Mouse (Mus musculus) neural tube, embryonic 11.5 days (tissue): ENCODE measurements around the gene Ube3b. TPM values are rescaled to one million over a fixed set of nuclear protein-coding genes. Genes with fewer than 3 reads are reported as not detected.

Experiments used
- ATAC-seq: fragments of 200-750 bp; cut with Nextera tagmentation; 2 replicates; pipeline ENCODE4 v1.8.0; 2017; ENCODE audit warnings: moderate number of reproducible peaks, mild to moderate bottlenecking, moderate TSS enrichment, moderate library complexity; ENCODE audit not compliant: insufficient read depth, low FRiP score, low TSS enrichment
- DNase-seq: peaks from one replicate; pipeline ENCODE4 v3.0.0-alpha.2; 2015; ENCODE audit warnings: low spot score
- H3K27ac ChIP-seq: fragments of 300-500 bp; sonication (generic); 2 replicates; pipeline ENCODE4 v1.5.1; 2014; ENCODE audit warnings: low read depth, mild to moderate bottlenecking, low read length
- H3K27me3 ChIP-seq: fragments of 300-500 bp; sonication (generic); 2 replicates; pipeline ENCODE4 v1.6.1; 2014; ENCODE audit warnings: mild to moderate bottlenecking, low read length, mixed read lengths; ENCODE audit not compliant: control insufficient read depth, insufficient read depth
- H3K36me3 ChIP-seq: fragments of 300-500 bp; sonication (generic); 2 replicates; pipeline ENCODE4 v1.6.1; 2014; ENCODE audit warnings: mild to moderate bottlenecking, low read length, moderate library complexity, mixed read lengths; ENCODE audit not compliant: control insufficient read depth, insufficient read depth
- H3K4me1 ChIP-seq: fragments of 300-500 bp; sonication (generic); 2 replicates; pipeline ENCODE4 v1.6.1; 2014; ENCODE audit warnings: low read length, mixed read lengths; ENCODE audit not compliant: control insufficient read depth, insufficient read depth
- H3K4me2 ChIP-seq: fragments of 300-500 bp; sonication (generic); 2 replicates; pipeline ENCODE4 v1.6.1; 2014; ENCODE audit warnings: low read depth, mild to moderate bottlenecking, moderate library complexity
- H3K4me3 ChIP-seq: fragments of 300-500 bp; sonication (generic); 2 replicates; pipeline ENCODE4 v1.5.1; 2014; ENCODE audit warnings: low read depth, low read length
- H3K9ac ChIP-seq: fragments of 300-500 bp; sonication (generic); 2 replicates; pipeline ENCODE4 v1.6.1; 2014; ENCODE audit warnings: mild to moderate bottlenecking, low read length
- H3K9me3 ChIP-seq: fragments of 300-500 bp; sonication (generic); 2 replicates; pipeline ENCODE4 v1.6.1; 2016; ENCODE audit warnings: low read length; ENCODE audit not compliant: control insufficient read depth
- WGBS: fragments of 180-500 bp; shearing (Covaris S2); extraction: QIAGEN DNeasy Blood & Tissue Kit; methylation state at CpG from one replicate; pipeline ENCODE4 v1.1.7; 2014; 5-methylcytosine and 5-hydroxymethylcytosine counted together
- polyA plus RNA-seq: library from polyadenylated mRNA; unstranded; fragments of >200 nt; fragmentation: Nextera tagmentation; extraction: Ambion mirVana; gene quantifications from 2 replicates; pipeline ENCODE4 v1.2.1, GENCODE M21; 2014

The Ube3b gene
- polyA plus RNA-seq, 1 experiment from 2014 or later = 60.5 TPM

DNA sequence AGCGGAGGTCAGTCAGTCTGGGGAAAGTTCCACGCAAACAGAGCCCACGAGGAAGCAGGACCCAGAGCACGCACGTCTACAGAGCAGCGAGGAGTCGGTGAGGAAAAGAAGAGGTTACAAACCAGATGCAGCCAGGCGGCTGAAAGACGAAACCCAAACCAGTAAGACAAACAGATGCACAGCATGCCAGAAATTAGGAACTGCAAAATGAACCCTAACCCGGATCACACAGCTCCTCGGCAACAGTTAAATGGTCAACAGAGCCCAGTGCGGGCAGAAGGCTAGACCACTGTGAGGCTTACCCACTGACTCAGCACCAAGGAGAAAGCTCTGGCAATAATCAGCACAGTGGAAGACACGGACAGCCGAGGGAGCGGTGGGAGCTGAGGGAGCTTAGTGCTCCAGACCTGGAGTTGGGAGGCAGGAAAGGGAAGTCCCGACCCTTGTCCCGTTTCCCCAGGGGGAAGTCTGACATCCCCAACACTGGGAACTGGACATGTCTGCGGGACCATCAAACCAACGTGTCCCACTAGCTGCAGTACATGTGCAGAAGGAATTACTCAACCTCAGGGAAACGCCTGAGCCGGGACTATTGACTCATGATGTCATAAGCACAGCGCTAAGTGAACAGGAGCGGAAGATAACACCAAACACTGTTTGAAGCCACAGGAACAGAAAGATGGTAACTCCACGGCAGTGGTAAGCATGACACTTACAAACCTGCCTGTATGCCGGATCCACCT, 8.5 kb upstream of the Ube3b start:
- 69% methylated on average over 25 of the region's 25 CpGs for WGBS
- no peaks in the 10 kb centered on the region for H3K27me3 ChIP-seq
- no peaks in the 10 kb centered on the region for H3K9me3 ChIP-seq
- DNase-seq (no peak), ATAC-seq (no peak)
- H3K36me3 ChIP-seq = peaks cover 22% of the 10 kb centered on the region
- H3K4me1 ChIP-seq = peaks cover 8% of the 10 kb centered on the region; the same call in 1 of the 2 replicates
- H3K4me2 ChIP-seq = no peak overlapping the region
- no peak overlapping the region for H3K9ac ChIP-seq
- no peak overlapping the region for H3K4me3 ChIP-seq
- no peak overlapping the region for H3K27ac ChIP-seq

DNA sequence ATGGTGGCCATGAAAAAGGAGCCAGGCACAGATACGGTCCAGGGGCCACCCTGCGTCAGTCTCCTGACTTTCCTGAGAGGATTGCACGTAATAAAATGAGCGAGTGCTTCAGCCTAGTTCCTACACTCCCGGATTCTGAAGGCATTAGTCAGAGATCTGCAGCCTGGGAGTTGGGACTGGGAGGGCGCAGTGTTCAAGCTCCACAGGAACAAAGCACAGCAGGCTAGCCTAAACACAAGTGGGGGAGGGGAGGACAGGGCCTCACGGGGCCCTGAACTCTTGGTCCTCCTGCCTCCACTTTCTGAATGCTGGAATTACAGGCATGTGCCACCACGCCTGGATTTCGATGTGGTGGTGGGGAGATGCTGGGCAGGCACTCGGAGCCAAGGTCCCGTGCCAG, 7.8 kb upstream of the Ube3b start:
- no peak for DNase-seq
- H3K27ac ChIP-seq = no peak overlapping the region
- no peaks in the 10 kb centered on the region for H3K27me3 ChIP-seq
- no peak for ATAC-seq
- WGBS = 37% methylated on average over 11 of the region's 11 CpGs
- H3K36me3 ChIP-seq = peaks cover 22% of the 10 kb centered on the region
- no peaks in the 10 kb centered on the region for H3K9me3 ChIP-seq
- H3K4me1 ChIP-seq = peaks cover 12% of the 10 kb centered on the region
- no peak overlapping the region for H3K4me3 ChIP-seq
- no peak overlapping the region for H3K9ac ChIP-seq
- H3K4me2 ChIP-seq = no peak overlapping the region

DNA sequence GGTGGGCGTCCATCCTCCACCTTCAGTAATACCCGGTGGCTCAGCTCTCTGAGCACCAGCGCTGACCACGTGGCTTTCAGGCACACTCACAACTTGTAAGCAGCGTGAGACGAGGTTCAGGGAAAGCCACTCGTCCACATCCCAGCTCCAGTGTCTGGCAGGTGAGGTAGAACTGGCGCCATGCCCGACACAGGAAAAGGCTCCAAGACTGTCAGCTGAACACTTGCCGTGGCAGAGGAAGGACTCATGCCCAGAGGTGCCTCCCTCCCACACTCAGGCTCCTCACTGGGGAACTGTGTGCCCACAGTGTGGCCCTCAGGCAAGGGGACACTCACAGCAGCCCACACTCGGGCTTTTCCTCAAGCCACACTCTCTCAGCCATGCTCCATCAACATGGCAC, 7.2 kb upstream of the Ube3b start:
- H3K9ac ChIP-seq = no peak overlapping the region
- H3K36me3 ChIP-seq = peaks cover 18% of the 10 kb centered on the region

DNA sequence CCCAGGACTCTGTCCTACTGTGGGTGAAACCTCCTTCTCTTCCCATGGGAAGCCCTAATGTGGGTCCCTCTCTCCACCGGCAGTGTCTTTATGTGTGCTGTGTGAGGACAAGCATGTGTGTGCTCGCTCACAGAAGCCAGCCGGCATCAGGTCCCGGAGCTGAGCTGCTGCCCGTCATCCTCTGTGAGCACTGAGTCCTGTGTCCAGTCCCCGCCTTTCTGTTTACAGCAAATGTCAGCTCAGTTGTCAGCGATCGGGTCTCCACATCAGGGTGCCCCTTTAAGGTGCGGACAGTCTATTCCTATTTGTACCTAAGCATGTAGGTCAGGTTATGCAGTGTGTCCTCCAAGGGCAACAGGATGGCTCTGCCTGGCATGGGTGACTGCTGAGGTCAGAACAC, 6.8 kb upstream of the Ube3b start:
- no peak overlapping the region for H3K27ac ChIP-seq

More for the DNA sequence above, 7.2 kb upstream of the Ube3b start:
- H3K9me3 ChIP-seq = no peaks in the 10 kb centered on the region
- no peak for ATAC-seq
- no peak overlapping the region for H3K4me2 ChIP-seq
- H3K27me3 ChIP-seq = no peaks in the 10 kb centered on the region
- no peak for DNase-seq
- WGBS = 76% methylated on average over 11 of the region's 11 CpGs
- H3K4me3 ChIP-seq = no peak overlapping the region
- H3K4me1 ChIP-seq = peaks cover 14% of the 10 kb centered on the region
- no peak overlapping the region for H3K27ac ChIP-seq

DNA sequence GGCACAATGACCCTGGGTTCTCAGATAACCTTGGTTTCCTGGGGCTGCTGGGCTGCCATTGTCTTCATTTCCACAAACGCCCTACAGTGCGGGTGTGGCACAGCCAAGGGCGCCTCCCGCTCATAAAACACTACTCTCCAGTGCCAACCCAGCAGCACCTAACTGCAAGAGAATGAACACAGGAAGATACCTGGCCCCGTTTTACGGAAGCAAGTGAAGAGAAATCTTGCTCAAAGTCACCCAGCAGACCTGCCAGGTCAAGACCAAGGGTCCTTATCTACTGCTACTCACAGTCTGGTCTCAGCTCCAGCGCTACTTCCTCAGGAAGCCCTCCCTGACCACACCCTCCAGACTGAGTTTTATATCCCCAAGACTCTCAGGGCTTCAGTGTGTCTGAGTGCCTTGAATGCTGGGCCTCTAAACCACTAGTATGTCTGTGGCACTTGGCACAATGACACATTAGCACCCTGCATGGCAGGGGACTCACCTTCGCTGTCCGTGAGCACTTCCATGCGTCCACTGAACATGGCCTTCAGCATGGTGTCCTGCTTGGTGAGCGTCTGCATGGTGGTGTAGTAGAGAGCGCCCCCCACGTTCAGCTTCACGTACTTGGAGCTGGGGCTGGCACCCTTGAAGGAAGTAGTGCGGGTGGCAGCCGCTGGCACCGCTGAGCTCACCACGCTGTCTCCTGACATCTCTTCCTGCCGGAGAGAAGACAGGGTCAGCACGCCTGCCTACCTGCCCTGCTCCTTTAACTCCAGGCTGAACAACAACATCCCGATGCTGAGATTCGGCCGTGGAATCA, 5.8 kb upstream of the Ube3b start:
- Histone ChIP-seq H3K9ac (no peak overlapping the region), H3K27me3 (no peaks in the 10 kb centered on the region), H3K9me3 (no peaks in the 10 kb centered on the region), H3K4me3 (no peak overlapping the region), H3K27ac (no peak overlapping the region), H3K36me3 (peaks cover 11% of the 10 kb centered on the region), H3K4me2 (no peak overlapping the region), H3K4me1 (peaks cover 22% of the 10 kb centered on the region)
- WGBS = 93% methylated on average over 23 of the region's 23 CpGs
- no peak for ATAC-seq
- DNase-seq = no peak

More for the DNA sequence above, 6.8 kb upstream of the Ube3b start:
- Histone ChIP-seq H3K36me3 (peaks cover 15% of the 10 kb centered on the region), H3K4me2 (no peak overlapping the region), H3K9ac (no peak overlapping the region), H3K4me3 (no peak overlapping the region), H3K9me3 (no peaks in the 10 kb centered on the region), H3K4me1 (peaks cover 14% of the 10 kb centered on the region), H3K27me3 (no peaks in the 10 kb centered on the region)
- ATAC-seq (no peak), DNase-seq (no peak)
- 92% methylated on average over 9 of the region's 9 CpGs for WGBS

DNA sequence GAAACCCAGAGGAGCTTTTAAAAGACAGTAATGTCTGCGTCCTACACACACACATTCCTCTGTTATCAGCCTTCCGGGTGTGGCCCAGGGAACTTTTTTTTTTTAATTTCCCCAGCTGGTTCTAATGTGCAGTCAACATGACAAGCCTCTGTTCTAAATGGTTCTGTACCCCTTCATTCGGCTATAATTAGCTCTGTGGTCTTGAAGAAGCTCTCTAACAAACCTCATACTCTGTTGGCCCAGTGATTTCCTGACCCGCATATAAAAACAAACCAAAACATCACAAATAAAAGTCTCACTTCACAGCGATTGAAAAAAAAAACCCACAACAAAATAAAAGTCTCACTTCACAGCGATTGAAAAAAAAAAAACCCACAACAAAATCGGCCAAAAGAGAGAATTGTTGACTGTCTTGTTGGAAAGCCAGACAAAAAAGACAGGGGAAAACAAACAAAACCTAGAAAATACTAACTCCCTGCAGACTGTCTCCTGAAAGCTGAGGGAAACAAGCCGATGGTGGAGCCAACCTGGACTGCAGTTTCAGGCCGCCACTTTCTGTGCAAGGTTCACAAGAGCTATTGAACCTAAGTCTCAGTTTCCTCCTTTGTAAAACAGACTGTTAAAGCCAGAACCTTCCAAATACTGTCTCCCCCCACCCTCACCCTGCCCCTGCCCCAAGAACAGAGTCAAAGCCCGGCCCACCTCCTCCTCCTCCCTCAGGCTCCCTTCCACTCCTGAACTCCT, 2.1 kb upstream of the Ube3b start:
- WGBS = 83% methylated on average over 10 of the region's 10 CpGs

DNA sequence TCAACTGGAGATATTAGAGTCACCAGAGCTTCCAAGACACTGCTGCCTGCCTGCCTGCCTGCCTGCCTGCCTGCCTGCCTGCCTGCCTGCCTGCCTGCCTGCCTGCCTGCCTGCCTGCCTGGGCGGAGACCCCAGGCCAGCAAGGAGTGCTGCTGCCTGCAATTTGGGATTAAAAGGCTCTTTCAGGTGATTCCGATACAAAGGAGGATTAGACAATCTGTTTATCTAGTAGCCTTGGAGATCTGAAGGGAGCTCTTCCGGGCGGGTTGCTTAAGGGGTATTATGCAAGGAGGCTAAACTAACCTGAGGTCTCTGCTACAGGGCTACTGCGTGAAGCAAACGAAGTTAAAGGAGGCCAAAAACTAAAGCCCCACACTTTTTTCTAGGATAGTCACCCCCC, 1.5 kb upstream of the Ube3b start:
- H3K9me3 ChIP-seq = no peaks in the 10 kb centered on the region
- H3K36me3 ChIP-seq = peaks cover 7% of the 10 kb centered on the region
- peak overlapping the region; percentile 70 for H3K4me2 ChIP-seq
- peak overlapping the region; percentile 84; the same call in 1 of the 2 replicates for H3K9ac ChIP-seq
- ATAC-seq (no peak), DNase-seq (no peak)
- H3K27ac ChIP-seq = no peak overlapping the region; the same call in 1 of the 2 replicates
- 52% methylated on average over 6 of the region's 6 CpGs for WGBS
- no peaks in the 10 kb centered on the region for H3K27me3 ChIP-seq
- peak overlapping the region; percentile 85 for H3K4me3 ChIP-seq
- peaks cover 25% of the 10 kb centered on the region for H3K4me1 ChIP-seq

More for the DNA sequence above, 2.1 kb upstream of the Ube3b start:
- Histone ChIP-seq H3K4me2 (peak overlapping the region; percentile 70; the same call in 1 of the 2 replicates), H3K27me3 (no peaks in the 10 kb centered on the region), H3K4me1 (peaks cover 25% of the 10 kb centered on the region), H3K4me3 (no peak overlapping the region; the same call in 1 of the 2 replicates), H3K9me3 (no peaks in the 10 kb centered on the region), H3K9ac (peak overlapping the region; percentile 84; the same call in 1 of the 2 replicates), H3K36me3 (peaks cover 7% of the 10 kb centered on the region), H3K27ac (no peak overlapping the region)
- DNase-seq (no peak), ATAC-seq (no peak)

DNA sequence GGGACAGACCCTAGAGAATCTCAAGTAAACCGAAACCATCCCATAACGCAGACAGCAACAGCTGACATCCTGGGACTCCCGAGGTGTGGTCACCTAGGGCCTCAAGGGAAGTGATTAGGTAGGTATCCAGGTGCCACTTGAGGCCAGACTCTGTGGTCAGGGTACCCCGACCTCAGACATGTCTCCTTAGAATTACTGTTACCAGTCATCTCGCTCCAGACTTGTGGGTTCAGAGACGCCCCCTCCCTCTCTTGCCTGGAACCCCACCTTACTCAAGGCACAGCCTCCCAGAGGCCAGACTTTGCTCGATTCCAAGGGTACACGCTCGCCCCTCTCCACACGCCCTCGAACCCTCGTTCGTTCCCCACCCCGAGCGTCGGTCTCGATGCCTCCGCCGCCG, 644 bp upstream of the Ube3b start:
- Histone ChIP-seq H3K27ac (peak overlapping the region; percentile 71; the same call in 1 of the 2 replicates), H3K36me3 (peaks cover 4% of the 10 kb centered on the region), H3K4me2 (peak overlapping the region; percentile 70), H3K27me3 (no peaks in the 10 kb centered on the region), H3K4me1 (peaks cover 25% of the 10 kb centered on the region), H3K9me3 (no peaks in the 10 kb centered on the region), H3K4me3 (peak overlapping the region; percentile 85), H3K9ac (peak overlapping the region; percentile 84)
- DNase-seq (peak; percentile 44), ATAC-seq (0 out of 2 replicates have a peak, but pooled peaks have one; percentile 15)
- 1% methylated on average over 20 of the region's 20 CpGs for WGBS
